Mouse (Mus musculus): ENCODE data around the gene Zc3h7a.
"Not testable (repeated sequence)": the region's sequence is repeated elsewhere in the genome, so short reads cannot be mapped to it uniquely, and the experiment has no call there.

Gene Zc3h7a

GRCm38 (mm10) chr16:11176208-11176883 is at the start of gene Zc3h7a:
Gene Zc3h7a, minus strand, starts transcription at chr16:11176393.
- peak; percentile 94 for DNase-seq

- no peak for DNase-seq
Measured at GRCm38 (mm10) chr16:11217801-11218200, 41.6 kb upstream of the Zc3h7a start.

- no peak for DNase-seq
Measured at GRCm38 (mm10) chr16:11203600-11204390, 27.6 kb upstream of the Zc3h7a start.

- DNase-seq = peak; percentile 90 to 93
Measured at GRCm38 (mm10) chr16:11202571-11203554, 26.7 kb upstream of the Zc3h7a start, which contains the start of gene Rsl1d1. Gene Rsl1d1, minus strand, starts transcription at chr16:11203331.

- DNase-seq = no peak
Measured at GRCm38 (mm10) chr16:11201740-11202394, 25.7 kb upstream of the Zc3h7a start.

GRCm38 (mm10) chr16:11200247-11200646 is 24.1 kb upstream of the Zc3h7a start:
- no peak for DNase-seq

- no peak for DNase-seq
Measured at GRCm38 (mm10) chr16:11198467-11198866, 22.3 kb upstream of the Zc3h7a start.

- DNase-seq = no peak
Measured at GRCm38 (mm10) chr16:11197052-11197451, 20.9 kb upstream of the Zc3h7a start.

GRCm38 (mm10) chr16:11193231-11193630 is 17.0 kb upstream of the Zc3h7a start:
- DNase-seq = no peak

GRCm38 (mm10) chr16:11190150-11190549 is 14.0 kb upstream of the Zc3h7a start:
- DNase-seq = peak; percentile 67 to 77

- DNase-seq = no peak
Measured at GRCm38 (mm10) chr16:11177404-11177803, 1.2 kb upstream of the Zc3h7a start.

- DNase-seq = no peak
Measured at GRCm38 (mm10) chr16:11176884-11177244, 671 bp upstream of the Zc3h7a start.

- no peak for DNase-seq
Measured at GRCm38 (mm10) chr16:11175489-11176207, 545 bp downstream of the Zc3h7a start.

GRCm38 (mm10) chr16:11175100-11175488 is 1.1 kb downstream of the Zc3h7a start:
- DNase-seq = no peak

- peak; percentile 44 to 63 for DNase-seq
Measured at GRCm38 (mm10) chr16:11174671-11175081, 1.5 kb downstream of the Zc3h7a start.

GRCm38 (mm10) chr16:11171679-11172078 is 4.5 kb downstream of the Zc3h7a start:
- no peak for DNase-seq

GRCm38 (mm10) chr16:11166431-11166830 is 9.8 kb downstream of the Zc3h7a start:
- no peak for DNase-seq

GRCm38 (mm10) chr16:11164695-11165255 is 11.4 kb downstream of the Zc3h7a start:
- no peak for DNase-seq

- not testable (repeated sequence) for DNase-seq
Measured at GRCm38 (mm10) chr16:11157721-11158120, 18.5 kb downstream of the Zc3h7a start.

GRCm38 (mm10) chr16:11154500-11154899 is 21.7 kb downstream of the Zc3h7a start:
- no peak for DNase-seq

Measured in cerebellum, postnatal 25 days (tissue).